Mouse (Mus musculus): ENCODE measurements at regions not wholly inside any gene's neighbourhood (a gene's known extent, or its start where the extent isn't known, plus 50 kb on each side); places are given as distances from the start of the nearest gene placed in this dataset.

DNA sequence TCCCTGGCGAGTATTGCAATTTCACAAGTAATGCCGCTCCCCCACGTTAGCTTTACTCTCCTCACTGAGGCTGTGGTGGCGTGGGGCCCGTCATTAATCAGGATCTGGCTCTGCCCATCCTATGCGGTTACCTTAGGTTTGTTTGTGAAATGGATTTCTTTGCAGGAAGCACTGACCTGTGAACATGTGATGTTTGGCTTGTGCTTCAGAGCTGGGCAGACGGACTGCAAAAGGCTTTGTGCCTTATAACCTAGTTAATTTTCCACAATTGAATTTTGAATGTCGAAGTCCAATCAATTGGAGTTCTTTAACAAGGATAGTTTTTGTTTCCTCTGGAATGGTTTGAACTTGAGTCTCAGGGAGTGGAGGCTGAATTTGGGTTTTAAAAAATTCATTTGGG is 94.1 kb upstream of the Gjb5 start:
- no peaks in the 10 kb centered on the region for H3K4me1 ChIP-seq
- no peak for TF ChIP-seq FLI1 (IDR thresholded peaks at IDR 0.05; ENCODE audit: low read length)
- no peak for TF ChIP-seq GATA1 (IDR thresholded peaks at IDR 0.05; ENCODE audit: borderline replicate concordance, low read length)
- no peaks in the 10 kb centered on the region for H3K36me3 ChIP-seq (replicated peaks; ENCODE audit: low read length)
- H3K27me3 ChIP-seq (replicated peaks) = no peaks in the 10 kb centered on the region
- H3K4me3 ChIP-seq (replicated peaks) = no peak overlapping the region
- peaks cover 36% of the 10 kb centered on the region for H3K9me3 ChIP-seq

DNA sequence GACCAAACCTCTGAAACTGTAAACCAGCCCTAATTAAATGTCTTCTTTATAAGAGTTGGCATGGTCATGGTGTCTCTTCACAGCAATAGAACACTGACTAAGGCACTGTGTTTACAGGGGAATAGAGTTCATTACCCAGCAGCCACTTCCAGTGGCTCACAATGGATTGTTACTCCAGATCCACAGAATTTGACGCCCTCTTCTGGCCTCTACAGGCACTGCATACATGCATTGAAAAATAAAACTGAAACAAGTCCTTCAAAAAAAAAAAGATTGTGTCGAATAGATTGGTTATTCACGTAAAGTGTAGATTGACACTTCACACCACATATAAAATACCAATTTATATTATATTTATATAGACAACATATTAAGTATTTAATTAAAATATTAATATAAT is 87.3 kb upstream of the Gjb5 start:
- no peaks in the 10 kb centered on the region for H3K36me3 ChIP-seq (replicated peaks; ENCODE audit: low read length)
- no peaks in the 10 kb centered on the region for H3K27me3 ChIP-seq (replicated peaks)
- H3K4me1 ChIP-seq = no peaks in the 10 kb centered on the region
- H3K9me3 ChIP-seq = peaks cover 21% of the 10 kb centered on the region
- no peak for TF ChIP-seq FLI1 (IDR thresholded peaks at IDR 0.05; ENCODE audit: low read length)
- H3K4me3 ChIP-seq (replicated peaks) = no peak overlapping the region

DNA sequence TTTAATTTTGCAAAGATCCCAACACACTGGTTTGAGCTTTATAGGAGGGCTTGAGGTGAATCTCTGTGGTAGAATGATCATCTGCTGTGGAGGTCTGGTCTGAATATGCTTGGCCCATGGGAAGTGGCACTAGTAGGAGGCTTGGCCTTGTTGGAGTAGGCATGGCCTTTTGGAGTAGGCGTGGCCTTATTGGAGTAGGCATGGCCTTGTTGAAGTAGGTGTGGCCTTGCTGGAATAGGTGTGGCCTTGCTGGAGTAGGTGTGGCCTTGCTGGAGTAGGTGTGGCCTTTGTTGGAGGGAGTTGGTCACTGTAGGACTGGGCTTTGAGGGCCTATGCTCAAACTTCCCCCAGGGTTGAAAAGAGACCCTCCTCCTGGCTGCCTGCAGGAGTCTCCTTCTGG is 86.1 kb upstream of the Gjb5 start:
- Histone ChIP-seq H3K9me3 (peaks cover 24% of the 10 kb centered on the region), H3K4me1 (no peaks in the 10 kb centered on the region), H3K27me3 (replicated peaks) (no peaks in the 10 kb centered on the region), H3K36me3 (replicated peaks; ENCODE audit: low read length) (no peaks in the 10 kb centered on the region), H3K4me3 (replicated peaks) (no peak overlapping the region)
- TF ChIP-seq FLI1 (IDR thresholded peaks at IDR 0.05; ENCODE audit: low read length) (no peak), GATA1 (IDR thresholded peaks at IDR 0.05; ENCODE audit: borderline replicate concordance, low read length) (no peak)

DNA sequence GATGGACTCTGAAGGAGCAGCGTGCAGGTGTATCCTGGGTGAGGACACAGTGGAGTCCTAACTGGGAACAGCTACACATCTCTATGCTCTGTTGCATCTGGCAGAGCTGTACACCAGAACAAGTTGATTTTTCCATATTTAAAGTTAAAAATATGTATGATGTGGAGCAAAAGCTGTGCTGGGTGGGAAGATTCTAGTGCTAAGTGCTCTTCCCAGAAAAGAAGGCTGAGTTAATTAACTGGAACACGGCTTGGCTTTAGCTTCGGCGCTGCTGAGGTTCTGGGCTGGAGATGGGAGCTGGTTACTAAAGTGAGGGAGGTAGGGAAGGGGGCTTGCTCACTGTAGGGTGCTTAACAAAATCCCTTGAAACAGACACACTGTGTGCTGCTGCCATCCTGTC is 84.0 kb upstream of the Gjb5 start:
- H3K36me3 ChIP-seq (replicated peaks; ENCODE audit: low read length) = no peaks in the 10 kb centered on the region
- H3K27me3 ChIP-seq (replicated peaks) = no peaks in the 10 kb centered on the region
- TF ChIP-seq FLI1 (IDR thresholded peaks at IDR 0.05; ENCODE audit: low read length) (no peak), GATA1 (IDR thresholded peaks at IDR 0.05; ENCODE audit: borderline replicate concordance, low read length) (no peak)
- peaks cover 21% of the 10 kb centered on the region for H3K9me3 ChIP-seq
- no peak overlapping the region for H3K4me3 ChIP-seq (replicated peaks)
- H3K4me1 ChIP-seq = no peaks in the 10 kb centered on the region

DNA sequence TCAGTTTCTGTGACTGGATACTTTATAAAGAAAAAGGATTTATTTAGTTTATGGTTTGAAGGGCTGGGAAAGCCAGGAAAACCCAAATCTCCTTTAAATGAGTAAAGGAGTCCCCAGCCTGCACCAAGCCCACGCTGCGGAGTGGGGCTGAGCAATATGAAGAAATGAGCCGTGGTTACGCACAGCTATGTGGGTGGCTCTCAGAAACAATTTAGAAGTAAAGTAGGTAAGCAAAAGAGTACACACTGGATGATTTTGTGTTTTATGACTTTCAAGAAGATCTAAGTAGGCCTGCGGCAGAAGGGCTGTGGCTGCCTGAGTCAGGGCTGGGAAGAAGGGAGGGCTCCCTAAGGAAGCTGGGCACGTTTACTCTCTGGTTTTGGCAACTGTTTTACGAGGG is 82.6 kb upstream of the Gjb5 start:
- H3K27me3 ChIP-seq (replicated peaks) = no peaks in the 10 kb centered on the region
- H3K9me3 ChIP-seq = peaks cover 20% of the 10 kb centered on the region
- TF ChIP-seq GATA1 (IDR thresholded peaks at IDR 0.05; ENCODE audit: borderline replicate concordance, low read length) = no peak
- TF ChIP-seq FLI1 (IDR thresholded peaks at IDR 0.05; ENCODE audit: low read length) = no peak
- H3K36me3 ChIP-seq (replicated peaks; ENCODE audit: low read length) = no peaks in the 10 kb centered on the region
- no peaks in the 10 kb centered on the region for H3K4me1 ChIP-seq
- H3K4me3 ChIP-seq (replicated peaks) = no peak overlapping the region

DNA sequence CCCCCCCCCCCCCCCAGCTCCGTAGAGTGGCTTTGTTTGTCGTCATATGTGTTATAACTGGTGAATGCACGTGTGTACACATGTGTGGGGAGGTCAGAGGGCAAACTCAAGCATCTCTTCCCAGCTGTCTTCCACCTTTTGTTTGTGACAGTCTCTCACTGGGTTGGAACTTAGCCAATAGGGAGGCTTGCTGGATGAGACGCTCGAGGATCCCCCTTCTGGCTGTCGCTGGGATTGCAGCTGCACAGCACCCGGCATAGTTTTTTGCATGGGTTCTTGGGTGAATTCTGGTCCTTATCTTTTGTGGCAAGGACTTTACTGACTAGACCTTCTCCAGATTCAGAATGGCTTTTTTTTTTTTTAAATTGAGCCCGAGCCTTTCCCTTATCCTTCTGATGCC is 77.1 kb upstream of the Gjb5 start:
- Histone ChIP-seq H3K36me3 (replicated peaks; ENCODE audit: low read length) (no peaks in the 10 kb centered on the region), H3K27me3 (replicated peaks) (no peaks in the 10 kb centered on the region), H3K4me1 (no peaks in the 10 kb centered on the region), H3K9me3 (peaks cover 10% of the 10 kb centered on the region), H3K4me3 (replicated peaks) (no peak overlapping the region)
- TF ChIP-seq GATA1 (IDR thresholded peaks at IDR 0.05; ENCODE audit: borderline replicate concordance, low read length) = no peak
- no peak for TF ChIP-seq FLI1 (IDR thresholded peaks at IDR 0.05; ENCODE audit: low read length)

DNA sequence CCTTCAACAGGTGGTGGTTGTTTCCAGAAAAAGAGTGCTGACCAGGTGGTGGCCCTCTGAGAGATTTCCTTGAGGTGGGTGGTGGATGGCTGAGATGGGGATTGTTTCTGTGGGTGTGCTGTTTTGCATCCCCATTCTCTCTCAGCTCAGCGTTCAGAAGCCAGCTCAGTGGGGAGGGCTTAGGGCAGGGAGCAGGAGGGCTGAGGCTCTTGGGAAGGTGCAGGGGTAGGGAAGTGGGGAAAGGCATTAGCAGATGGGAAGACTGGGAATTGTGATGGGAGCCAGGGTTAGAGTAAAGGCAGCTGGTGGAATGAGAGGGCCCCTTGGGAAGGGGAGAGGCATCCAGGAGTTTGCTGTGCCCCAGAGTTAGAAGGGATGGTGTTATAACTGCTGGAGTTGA is 72.3 kb upstream of the Gjb5 start:
- peaks cover 21% of the 10 kb centered on the region for H3K9me3 ChIP-seq
- TF ChIP-seq GATA1 (IDR thresholded peaks at IDR 0.05; ENCODE audit: borderline replicate concordance, low read length) (no peak), FLI1 (IDR thresholded peaks at IDR 0.05; ENCODE audit: low read length) (no peak)
- no peaks in the 10 kb centered on the region for H3K4me1 ChIP-seq

DNA sequence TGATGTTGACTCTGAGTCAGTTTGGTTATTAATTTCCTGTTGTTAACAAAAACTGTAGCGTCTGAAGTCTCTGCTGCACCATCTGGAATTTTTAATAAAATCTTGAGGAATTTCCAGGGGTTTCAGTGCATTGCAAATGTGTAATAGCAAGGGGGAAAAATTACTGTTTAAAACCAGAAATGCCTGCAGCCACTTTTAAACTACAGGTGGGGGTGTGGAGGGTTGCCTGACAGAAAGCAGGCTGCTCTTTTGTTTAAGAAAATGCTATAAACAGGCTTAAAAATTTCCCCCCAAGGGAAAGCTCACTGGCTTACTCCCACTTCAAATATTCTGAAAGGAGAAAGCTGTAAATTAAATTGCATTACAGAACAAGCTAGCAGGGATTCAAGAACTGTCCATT is 71.8 kb upstream of the Gjb5 start:
- Histone ChIP-seq H3K36me3 (replicated peaks; ENCODE audit: low read length) (no peaks in the 10 kb centered on the region), H3K27me3 (replicated peaks) (no peaks in the 10 kb centered on the region), H3K4me3 (replicated peaks) (no peak overlapping the region), H3K9me3 (peaks cover 21% of the 10 kb centered on the region), H3K4me1 (no peaks in the 10 kb centered on the region)
- TF ChIP-seq GATA1 (IDR thresholded peaks at IDR 0.05; ENCODE audit: borderline replicate concordance, low read length) = no peak
- no peak for TF ChIP-seq FLI1 (IDR thresholded peaks at IDR 0.05; ENCODE audit: low read length)

More for the DNA sequence above, 72.3 kb upstream of the Gjb5 start:
- Histone ChIP-seq H3K4me3 (replicated peaks) (no peak overlapping the region), H3K36me3 (replicated peaks; ENCODE audit: low read length) (no peaks in the 10 kb centered on the region), H3K27me3 (replicated peaks) (no peaks in the 10 kb centered on the region)

DNA sequence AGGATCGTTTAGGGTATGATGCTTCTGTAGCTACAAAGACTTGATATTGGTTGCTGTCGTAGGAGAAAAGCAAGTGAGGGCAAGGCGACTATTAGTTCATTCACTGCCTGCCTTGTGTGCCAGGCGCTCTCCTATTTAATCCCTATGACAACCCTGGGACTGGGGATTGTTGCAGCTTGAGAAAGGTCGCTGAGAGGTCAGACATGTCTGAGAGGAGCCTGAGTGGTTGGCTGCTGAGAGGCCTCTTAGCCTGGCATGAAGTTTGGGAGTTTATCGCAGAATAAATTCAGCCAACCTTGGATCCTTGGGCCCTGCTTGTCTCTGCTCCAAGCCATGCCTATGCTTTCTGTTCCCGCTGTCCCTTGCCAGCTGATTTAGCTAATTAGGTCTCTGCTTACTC is 65.9 kb upstream of the Gjb5 start:
- Histone ChIP-seq H3K27me3 (replicated peaks) (no peaks in the 10 kb centered on the region), H3K9me3 (peaks cover 48% of the 10 kb centered on the region), H3K4me1 (no peaks in the 10 kb centered on the region), H3K36me3 (replicated peaks; ENCODE audit: low read length) (no peaks in the 10 kb centered on the region), H3K4me3 (replicated peaks) (no peak overlapping the region)
- TF ChIP-seq FLI1 (IDR thresholded peaks at IDR 0.05; ENCODE audit: low read length) (no peak), GATA1 (IDR thresholded peaks at IDR 0.05; ENCODE audit: borderline replicate concordance, low read length) (no peak)

DNA sequence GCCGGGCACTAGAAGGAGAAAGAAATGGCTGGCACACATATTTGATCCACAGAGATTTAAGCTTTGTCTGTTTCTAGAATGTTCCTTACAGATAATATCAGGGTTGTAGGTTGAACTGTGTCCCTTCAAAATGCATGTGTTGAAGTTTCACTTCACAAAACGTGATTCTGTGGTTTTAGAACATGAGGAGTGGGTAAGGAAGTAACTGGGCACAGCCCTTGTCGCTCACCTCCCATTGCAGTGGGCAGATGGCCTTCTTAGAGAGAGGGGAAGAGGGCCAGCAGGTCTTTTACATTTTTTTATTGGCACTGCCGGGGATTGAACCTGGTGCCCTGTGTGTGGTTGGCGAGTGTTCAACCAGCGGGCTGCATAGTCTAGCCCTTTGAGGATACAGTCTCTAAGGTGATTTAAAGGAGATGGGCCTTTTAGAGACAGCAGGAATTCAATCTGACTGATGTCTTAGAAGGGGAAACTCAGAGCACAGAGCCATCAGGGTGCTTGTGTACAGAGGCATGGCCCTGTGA is 64.0 kb upstream of the Gjb5 start:
- Histone ChIP-seq H3K9me3 (peaks cover 46% of the 10 kb centered on the region), H3K4me3 (replicated peaks) (no peak overlapping the region), H3K27me3 (replicated peaks) (no peaks in the 10 kb centered on the region), H3K4me1 (no peaks in the 10 kb centered on the region), H3K36me3 (replicated peaks; ENCODE audit: low read length) (no peaks in the 10 kb centered on the region)
- no peak for TF ChIP-seq FLI1 (IDR thresholded peaks at IDR 0.05; ENCODE audit: low read length)
- no peak for TF ChIP-seq GATA1 (IDR thresholded peaks at IDR 0.05; ENCODE audit: borderline replicate concordance, low read length)

DNA sequence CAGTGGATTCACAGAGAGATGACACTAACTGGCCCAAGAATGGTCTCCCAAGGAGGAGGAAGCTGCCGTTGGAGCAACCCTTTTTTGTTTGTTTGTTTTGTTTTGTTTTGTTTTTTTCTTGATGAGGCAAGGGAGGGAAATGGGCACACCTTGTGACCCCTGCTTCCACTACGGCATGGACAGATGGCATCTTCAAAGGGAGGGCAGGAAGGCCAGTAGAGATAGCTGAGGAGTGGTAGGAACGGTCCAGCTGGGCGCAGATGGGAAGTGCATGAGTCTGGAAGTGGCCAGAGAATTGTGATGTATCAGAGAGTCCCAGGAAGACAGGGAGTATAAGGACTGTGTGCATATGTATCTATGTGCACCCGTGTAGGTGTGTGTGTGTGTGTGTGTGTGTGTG is 63.1 kb upstream of the Gjb5 start:
- H3K4me3 ChIP-seq (replicated peaks) = no peak overlapping the region
- no peaks in the 10 kb centered on the region for H3K36me3 ChIP-seq (replicated peaks; ENCODE audit: low read length)
- no peaks in the 10 kb centered on the region for H3K4me1 ChIP-seq
- H3K9me3 ChIP-seq = peaks cover 45% of the 10 kb centered on the region
- TF ChIP-seq GATA1 (IDR thresholded peaks at IDR 0.05; ENCODE audit: borderline replicate concordance, low read length) (no peak), FLI1 (IDR thresholded peaks at IDR 0.05; ENCODE audit: low read length) (no peak)
- no peaks in the 10 kb centered on the region for H3K27me3 ChIP-seq (replicated peaks)
